Mouse (Mus musculus) intestine, postnatal 0 days (tissue): ENCODE measurements at regions not wholly inside any gene's neighbourhood (a gene's known extent, or its start where the extent isn't known, plus 50 kb on each side); places are given as distances from the start of the nearest gene placed in this dataset.

Experiments
- ATAC-seq: fragments of 200-750 bp; cut with Nextera tagmentation; 2 replicates; pipeline ENCODE4 v1.8.0; 2017; ENCODE audit warnings: mild to moderate bottlenecking, moderate TSS enrichment, moderate library complexity
- H3K27ac ChIP-seq: fragments of 300-500 bp; sonication (generic); 2 replicates; pipeline ENCODE4 v1.5.1; 2014; ENCODE audit warnings: mild to moderate bottlenecking, low read depth, low read length, moderate library complexity
- H3K27me3 ChIP-seq: fragments of 300-500 bp; sonication (generic); replicated peaks from 2 replicates; pipeline ENCODE4 v1.6.1; 2014; ENCODE audit warnings: low read length, mixed read lengths; ENCODE audit not compliant: control insufficient read depth, insufficient read depth
- H3K36me3 ChIP-seq: fragments of 300-500 bp; sonication (generic); 2 replicates; pipeline ENCODE4 v1.6.1; 2014; ENCODE audit warnings: mild to moderate bottlenecking, moderate library complexity; ENCODE audit not compliant: control insufficient read depth, insufficient read depth
- H3K4me1 ChIP-seq: fragments of 300-500 bp; sonication (generic); replicated peaks from 2 replicates; pipeline ENCODE4 v1.6.1; 2014; ENCODE audit warnings: antibody characterized with exemption, low read length, mixed read lengths; ENCODE audit not compliant: control insufficient read depth, insufficient read depth
- H3K4me2 ChIP-seq: fragments of 300-500 bp; sonication (generic); replicated peaks from 2 replicates; pipeline ENCODE4 v1.6.1; 2014; ENCODE audit warnings: low read depth, mild to moderate bottlenecking, moderate library complexity
- H3K4me3 ChIP-seq: fragments of 300-500 bp; sonication (generic); 2 replicates; pipeline ENCODE4 v1.5.1; 2014; ENCODE audit warnings: low read depth, low read length
- H3K9ac ChIP-seq: fragments of 300-500 bp; sonication (generic); 2 replicates; pipeline ENCODE4 v1.6.1; 2014; ENCODE audit warnings: mild to moderate bottlenecking, low read depth, low read length
- H3K9me3 ChIP-seq: fragments of 300-500 bp; sonication (generic); 2 replicates; pipeline ENCODE4 v1.6.1; 2016; ENCODE audit warnings: mixed run types; ENCODE audit not compliant: control insufficient read depth
- CTCF ChIP-seq: sonication (generic); IDR thresholded peaks from 2 replicates; pipeline ENCODE4 v1.5.1; 2016; ENCODE audit warnings: low read depth, mild to moderate bottlenecking, control low read depth, antibody characterized with exemption, moderate library complexity
- WGBS: fragments of 180-500 bp; shearing (Covaris S2); extraction: QIAGEN DNeasy Blood & Tissue Kit; methylation state at CpG from one replicate; pipeline ENCODE4 v1.1.7; 2014; 5-methylcytosine and 5-hydroxymethylcytosine counted together

GRCm38 (mm10) chr19:23066726-23067125, 74.3 kb upstream of the Klf9 start:
- Histone ChIP-seq H3K4me2 (no peak overlapping the region), H3K27me3 (no peaks in the 10 kb centered on the region), H3K27ac (no peak overlapping the region), H3K36me3 (no peaks in the 10 kb centered on the region), H3K4me3 (no peak overlapping the region), H3K9me3 (no peaks in the 10 kb centered on the region), H3K4me1 (no peaks in the 10 kb centered on the region), H3K9ac (no peak overlapping the region)
- ATAC-seq = no peak
- 89% methylated on average over 2 of the region's 2 CpGs for WGBS
- TF ChIP-seq CTCF = no peak

DNA sequence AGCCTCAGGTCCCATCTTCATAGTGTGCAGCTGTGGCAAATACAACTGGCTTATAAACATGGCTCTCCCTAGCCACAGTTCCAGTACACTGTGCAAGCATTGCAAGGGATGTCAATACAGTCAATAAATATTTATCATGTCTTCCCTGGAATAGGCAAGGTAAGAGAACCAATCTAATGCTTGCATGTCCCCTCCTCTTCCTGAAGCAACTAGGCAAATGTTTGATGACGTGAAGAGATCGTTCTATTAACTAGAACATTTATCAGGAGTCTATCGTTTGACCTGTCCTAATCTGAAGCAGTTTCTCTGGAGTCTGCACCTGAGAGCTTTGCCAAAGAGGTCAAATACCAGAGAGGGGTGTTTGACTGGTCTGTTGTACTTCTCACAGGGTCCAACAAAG, 72.4 kb upstream of the Klf9 start:
- no peak for ATAC-seq
- no peak overlapping the region for H3K4me2 ChIP-seq
- no peak for TF ChIP-seq CTCF
- H3K9ac ChIP-seq = no peak overlapping the region
- 67% methylated on average over 3 of the region's 3 CpGs for WGBS
- no peaks in the 10 kb centered on the region for H3K9me3 ChIP-seq
- H3K27ac ChIP-seq = no peak overlapping the region
- no peaks in the 10 kb centered on the region for H3K4me1 ChIP-seq
- H3K27me3 ChIP-seq = no peaks in the 10 kb centered on the region
- no peaks in the 10 kb centered on the region for H3K36me3 ChIP-seq
- no peak overlapping the region for H3K4me3 ChIP-seq

GRCm38 (mm10) chr19:23069656-23070055, 71.4 kb upstream of the Klf9 start:
- Histone ChIP-seq H3K9ac (no peak overlapping the region), H3K4me2 (no peak overlapping the region), H3K27me3 (no peaks in the 10 kb centered on the region), H3K27ac (no peak overlapping the region), H3K4me3 (no peak overlapping the region), H3K9me3 (no peaks in the 10 kb centered on the region), H3K4me1 (no peaks in the 10 kb centered on the region), H3K36me3 (no peaks in the 10 kb centered on the region)
- no peak for TF ChIP-seq CTCF
- WGBS = 85% methylated on average over 1 of the region's 1 CpGs
- ATAC-seq = no peak

- H3K36me3 ChIP-seq = no peaks in the 10 kb centered on the region
- H3K4me2 ChIP-seq = no peak overlapping the region
- H3K4me3 ChIP-seq = no peak overlapping the region
- no peaks in the 10 kb centered on the region for H3K27me3 ChIP-seq
- WGBS = 93% methylated on average over 1 of the region's 1 CpGs
- H3K9me3 ChIP-seq = no peaks in the 10 kb centered on the region
- no peak overlapping the region for H3K27ac ChIP-seq
- no peaks in the 10 kb centered on the region for H3K4me1 ChIP-seq
- no peak for ATAC-seq
- no peak overlapping the region for H3K9ac ChIP-seq
- TF ChIP-seq CTCF = no peak
Measured at GRCm38 (mm10) chr19:23071000-23071399, 70.0 kb upstream of the Klf9 start.

DNA sequence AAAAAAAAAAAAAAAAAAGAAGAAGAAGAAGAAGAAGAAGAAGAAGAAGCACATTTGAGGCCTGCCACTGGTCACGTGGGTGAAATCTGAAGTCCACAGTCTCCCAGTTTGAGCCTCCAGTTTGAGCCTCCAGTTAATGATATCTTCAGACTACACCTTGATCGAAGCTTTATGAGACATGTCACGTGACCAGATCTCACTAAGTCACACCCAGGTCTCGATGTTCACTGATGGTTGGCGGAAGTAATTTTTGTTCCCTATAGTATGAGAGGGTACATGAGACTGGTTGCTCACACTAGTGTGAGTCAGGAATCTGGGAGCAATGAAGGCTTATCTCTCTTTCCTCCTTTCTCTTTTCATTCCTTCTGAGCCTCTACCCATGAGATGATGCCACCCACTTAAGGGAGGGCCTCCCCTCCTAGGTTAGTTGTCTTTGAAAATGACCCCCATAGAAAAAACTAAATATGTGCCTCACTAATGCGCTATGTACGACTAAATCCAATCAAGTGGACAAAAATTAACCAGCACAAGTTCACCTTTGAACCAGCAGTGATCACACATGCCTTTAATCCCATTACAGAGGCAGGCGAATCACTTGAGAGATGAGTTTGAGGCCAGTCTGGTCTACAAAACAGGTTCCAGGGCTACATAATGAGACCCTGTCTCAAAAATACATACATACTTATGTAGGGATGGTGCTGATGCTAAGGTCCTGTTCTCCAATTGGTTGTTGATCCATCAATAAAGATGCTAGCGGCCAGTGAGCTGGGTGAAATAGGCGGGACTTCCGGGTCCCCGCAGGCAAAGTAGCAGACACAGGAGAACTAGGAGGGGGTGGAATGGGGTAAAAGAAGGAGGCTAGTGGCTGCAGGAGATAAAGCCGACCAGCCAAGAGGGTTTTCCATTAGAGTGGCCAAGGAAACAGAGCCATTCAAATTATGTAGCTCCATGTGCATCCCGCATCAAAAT, 66.1 kb upstream of the Klf9 start:
- H3K27me3 ChIP-seq = no peaks in the 10 kb centered on the region
- no peaks in the 10 kb centered on the region for H3K9me3 ChIP-seq
- no peaks in the 10 kb centered on the region for H3K4me1 ChIP-seq
- H3K4me3 ChIP-seq = no peak overlapping the region
- no peak for ATAC-seq
- no peak overlapping the region for H3K27ac ChIP-seq
- 83% methylated on average over 14 of the region's 14 CpGs for WGBS
- H3K9ac ChIP-seq = no peak overlapping the region
- H3K36me3 ChIP-seq = no peaks in the 10 kb centered on the region
- TF ChIP-seq CTCF = no peak
- H3K4me2 ChIP-seq = no peak overlapping the region

DNA sequence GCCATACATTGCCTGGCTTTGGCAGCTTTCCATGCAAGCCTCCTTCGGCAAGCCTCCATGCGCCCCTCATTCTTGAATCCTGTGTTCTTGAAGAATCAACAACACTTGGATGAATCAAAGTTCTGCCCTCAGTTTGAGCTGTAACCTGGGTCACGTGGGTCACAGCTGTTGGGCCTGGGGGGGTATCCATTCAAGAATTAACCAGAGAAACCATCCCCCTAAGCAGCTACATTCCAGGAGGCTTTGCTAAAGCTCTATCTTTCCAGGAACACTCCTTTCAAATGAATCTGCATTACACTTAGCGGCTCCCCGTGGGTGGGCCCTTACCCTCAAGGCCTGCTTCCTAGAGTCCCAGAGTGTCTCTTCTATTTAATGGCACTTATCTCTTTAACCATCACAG, 65.2 kb upstream of the Klf9 start:
- no peaks in the 10 kb centered on the region for H3K4me1 ChIP-seq
- H3K27me3 ChIP-seq = no peaks in the 10 kb centered on the region
- H3K9ac ChIP-seq = no peak overlapping the region
- 50% methylated on average over 5 of the region's 5 CpGs for WGBS
- no peak overlapping the region for H3K27ac ChIP-seq
- H3K9me3 ChIP-seq = no peaks in the 10 kb centered on the region
- no peak overlapping the region for H3K4me2 ChIP-seq
- H3K4me3 ChIP-seq = no peak overlapping the region
- ATAC-seq = no peak
- no peak for TF ChIP-seq CTCF
- H3K36me3 ChIP-seq = no peaks in the 10 kb centered on the region
